Mouse (Mus musculus) megakaryocyte, embryonic 14.5 days (primary cell): Measurements from ENCODE around the gene Neu4.

Experiments
- FLI1 ChIP-seq: IDR thresholded peaks from 2 replicates; pipeline ENCODE4 v1.6.1; 2012; ENCODE audit warnings: low read length, inconsistent platforms, mixed read lengths
- GATA1 ChIP-seq: IDR thresholded peaks from 3 replicates; pipeline ENCODE4 v1.6.1; 2012; ENCODE audit warnings: mixed read lengths, low read length, inconsistent platforms, borderline replicate concordance

DNA sequence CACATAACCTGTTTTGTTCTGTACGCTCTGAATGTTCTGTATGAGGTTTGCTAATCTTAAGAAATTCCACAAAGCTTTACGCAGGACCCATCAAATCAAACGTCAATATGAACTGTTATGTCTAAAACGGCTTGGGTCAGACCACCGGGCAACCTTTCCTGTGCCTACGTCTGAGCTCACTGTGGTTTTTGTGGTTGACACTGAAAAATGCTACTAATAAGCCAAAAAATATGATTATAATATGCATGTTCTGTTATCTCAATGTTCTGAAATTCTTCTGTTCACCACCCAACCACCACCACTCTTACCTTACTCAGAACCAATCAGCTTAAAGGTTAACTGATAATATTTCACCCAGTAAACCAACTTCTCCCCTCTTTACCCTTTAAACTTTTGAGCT lies 54.5 kb downstream of the Neu4 start:
- TF ChIP-seq FLI1: no peak
- no peak for TF ChIP-seq GATA1
